Mouse (Mus musculus): ENCODE measurements around the gene Acaa1a. TPM values are rescaled to one million over a fixed set of nuclear protein-coding genes. Genes with fewer than 3 reads are reported as not detected.
"Not testable (repeated sequence)": the region's sequence is repeated elsewhere in the genome, so short reads cannot be mapped to it uniquely, and the experiment has no call there.

Acaa1a gene
- polyA plus RNA-seq, 1 experiment from 2014 or later = 111 TPM

GRCm38 (mm10) chr9:119363229-119363628 is 23.8 kb downstream of the Acaa1a start:
- Histone ChIP-seq H3K36me3 (no peaks in the 10 kb centered on the region), H3K4me2 (replicated peaks) (no peak overlapping the region), H3K4me3 (no peak overlapping the region), H3K9ac (replicated peaks) (no peak overlapping the region), H3K27me3 (no peaks in the 10 kb centered on the region), H3K9me3 (no peaks in the 10 kb centered on the region), H3K27ac (replicated peaks) (no peak overlapping the region), H3K4me1 (no peaks in the 10 kb centered on the region)
- no peak for ATAC-seq (replicated peaks)
- 94% methylated on average over 12 of the region's 12 CpGs for WGBS

DNA sequence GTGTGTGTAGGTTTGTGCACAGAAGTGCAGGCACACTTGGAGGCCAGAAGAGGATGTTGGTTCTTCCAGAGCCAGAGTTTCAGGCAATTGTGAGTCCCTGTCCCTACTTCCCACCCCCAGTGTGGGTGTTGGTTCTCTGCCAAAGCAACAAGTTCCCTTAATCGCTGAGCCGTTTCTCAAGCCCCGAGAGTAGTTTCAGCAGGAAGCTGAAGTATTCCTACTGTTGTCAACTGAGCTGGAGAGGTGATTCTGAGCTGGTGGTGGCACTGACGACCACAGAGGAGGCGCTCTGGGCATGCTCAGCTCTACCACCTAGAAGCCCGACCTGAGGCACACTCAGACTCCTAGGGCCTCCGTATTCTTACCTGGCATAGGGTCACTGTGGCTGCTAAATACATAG is 25.8 kb downstream of the Acaa1a start, which contains the start of gene Slc22a14:
Gene Slc22a14 (minus strand): TSS at position 270 of the 400 bp plus-strand sequence.
- H3K9ac ChIP-seq (replicated peaks) = no peak within 1 kb of the TSS
- no peak within 1 kb of the TSS for H3K4me2 ChIP-seq (replicated peaks)
- 75% methylated on average over 7 of the region's 7 CpGs for WGBS
- no peaks in the 10 kb centered on the region for H3K27me3 ChIP-seq
- no peaks in the 10 kb centered on the region for H3K9me3 ChIP-seq
- no peak within 1 kb of the TSS for H3K4me3 ChIP-seq
- H3K4me1 ChIP-seq = no peaks in the 10 kb centered on the region
- no peak for ATAC-seq (replicated peaks)
- H3K36me3 ChIP-seq = no peaks in the 10 kb centered on the region
- H3K27ac ChIP-seq (replicated peaks) = no peak within 1 kb of the TSS

- H3K9me3 ChIP-seq = no peaks in the 10 kb centered on the region
- H3K4me1 ChIP-seq = no peaks in the 10 kb centered on the region
- H3K27ac ChIP-seq (replicated peaks) = no peak overlapping the region
- H3K27me3 ChIP-seq = no peaks in the 10 kb centered on the region
- ATAC-seq (replicated peaks) = no peak
- 96% methylated on average over 3 of the region's 3 CpGs for WGBS
- H3K9ac ChIP-seq (replicated peaks) = no peak overlapping the region
- H3K4me2 ChIP-seq (replicated peaks) = no peak overlapping the region
- no peak overlapping the region for H3K4me3 ChIP-seq
- no peaks in the 10 kb centered on the region for H3K36me3 ChIP-seq
Measured at GRCm38 (mm10) chr9:119368367-119368766, 28.9 kb downstream of the Acaa1a start.

DNA sequence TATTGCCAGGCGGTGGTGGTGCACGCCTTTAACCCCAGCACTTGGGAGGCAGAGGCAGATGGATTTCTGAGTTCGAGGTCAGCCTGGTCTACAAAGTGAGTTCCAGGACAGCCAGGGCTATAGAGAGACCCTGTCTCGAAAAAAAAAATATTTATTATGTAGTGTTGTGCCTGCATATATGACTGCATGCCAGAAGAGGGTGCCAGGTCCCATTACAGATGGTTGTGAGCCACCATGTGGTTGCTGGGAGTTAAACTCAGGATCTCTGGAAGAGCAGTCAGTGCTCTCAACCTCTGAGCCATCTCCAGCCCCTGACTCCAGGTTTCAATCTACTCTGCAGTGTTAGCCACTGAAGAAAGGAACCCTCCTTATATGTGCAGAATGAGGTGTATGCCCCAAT is 31.3 kb downstream of the Acaa1a start:
- 88% methylated on average over 4 of the region's 4 CpGs for WGBS
- H3K27ac ChIP-seq (replicated peaks); H3K4me1 ChIP-seq; H3K9ac ChIP-seq (replicated peaks); H3K9me3 ChIP-seq; H3K4me2 ChIP-seq (replicated peaks); H3K36me3 ChIP-seq; ATAC-seq (replicated peaks); H3K4me3 ChIP-seq; H3K27me3 ChIP-seq: not testable (repeated sequence)

DNA sequence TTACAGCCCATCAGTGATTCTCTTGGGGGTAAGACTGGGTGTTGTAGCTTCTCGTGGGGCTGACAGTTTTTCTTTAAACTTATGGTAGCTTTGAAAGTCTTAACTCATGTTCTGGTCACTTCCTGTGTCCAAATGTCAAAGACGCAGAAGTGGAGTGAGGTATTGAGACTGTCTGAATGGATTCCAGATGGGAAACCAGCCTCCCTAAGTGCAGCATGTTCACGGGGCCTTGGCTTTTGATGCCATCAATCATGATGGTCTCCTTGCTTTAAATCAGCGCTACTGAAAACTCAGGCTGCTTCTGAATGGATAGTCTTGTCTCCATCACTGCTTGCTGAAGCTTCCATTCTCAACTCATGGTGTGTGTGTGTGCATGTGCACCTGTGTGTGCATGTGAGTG is 31.8 kb downstream of the Acaa1a start:
- no peaks in the 10 kb centered on the region for H3K36me3 ChIP-seq
- H3K4me3 ChIP-seq = no peak overlapping the region
- ATAC-seq (replicated peaks) = no peak
- no peak overlapping the region for H3K9ac ChIP-seq (replicated peaks)
- no peaks in the 10 kb centered on the region for H3K4me1 ChIP-seq
- no peaks in the 10 kb centered on the region for H3K9me3 ChIP-seq
- H3K27me3 ChIP-seq = no peaks in the 10 kb centered on the region
- 87% methylated on average over 4 of the region's 4 CpGs for WGBS
- no peak overlapping the region for H3K4me2 ChIP-seq (replicated peaks)
- H3K27ac ChIP-seq (replicated peaks) = no peak overlapping the region

DNA sequence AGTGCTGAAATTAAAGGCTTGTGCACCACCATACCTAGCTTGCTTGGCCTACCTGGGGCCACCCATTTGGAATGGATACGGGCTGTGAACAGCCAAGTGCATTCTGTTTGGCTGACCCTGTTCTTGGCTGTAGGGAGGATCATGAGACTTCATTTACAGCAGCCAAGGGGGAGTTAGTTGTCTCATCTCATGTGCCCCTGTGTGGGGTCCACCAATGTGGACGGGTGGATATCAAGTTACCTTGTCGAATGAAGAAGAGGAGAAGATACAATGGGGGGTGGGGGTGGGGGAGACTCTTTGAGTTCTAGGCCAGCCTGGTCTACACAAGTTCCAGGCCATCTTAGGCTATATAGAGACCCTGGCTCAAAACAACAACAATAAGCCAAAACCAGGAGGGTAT is 35.5 kb downstream of the Acaa1a start:
- Histone ChIP-seq H3K27ac (replicated peaks) (no peak overlapping the region), H3K9ac (replicated peaks) (no peak overlapping the region), H3K36me3 (no peaks in the 10 kb centered on the region; the same call in 1 of the 2 replicates), H3K4me3 (no peak overlapping the region), H3K9me3 (no peaks in the 10 kb centered on the region), H3K4me1 (no peaks in the 10 kb centered on the region), H3K4me2 (replicated peaks) (no peak overlapping the region), H3K27me3 (no peaks in the 10 kb centered on the region)
- ATAC-seq (replicated peaks) = no peak
- 78% methylated on average over 3 of the region's 3 CpGs for WGBS

DNA sequence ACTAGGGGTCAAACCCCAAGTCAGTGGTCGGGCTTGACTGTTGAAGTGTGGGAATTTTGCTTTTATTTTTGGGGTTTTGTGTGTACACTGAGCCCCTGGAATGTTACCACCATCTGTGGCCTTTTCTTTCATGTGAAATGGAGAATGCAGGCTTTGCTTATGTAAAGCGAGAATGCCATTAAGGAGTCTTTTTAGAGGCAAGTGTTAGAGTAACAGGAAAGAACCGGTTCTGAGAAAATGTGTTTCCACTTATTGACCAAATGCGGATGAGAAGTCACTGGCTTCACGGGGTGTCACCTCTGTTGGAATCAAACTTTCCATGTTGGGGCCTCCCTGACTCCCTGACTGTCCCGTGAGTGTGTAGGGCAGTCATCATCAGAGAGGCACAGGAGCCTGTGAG is 36.1 kb downstream of the Acaa1a start:
- ATAC-seq (replicated peaks) = no peak
- Histone ChIP-seq H3K4me3 (no peak overlapping the region), H3K27me3 (no peaks in the 10 kb centered on the region), H3K9ac (replicated peaks) (no peak overlapping the region), H3K4me2 (replicated peaks) (no peak overlapping the region), H3K9me3 (no peaks in the 10 kb centered on the region), H3K27ac (replicated peaks) (no peak overlapping the region), H3K4me1 (no peaks in the 10 kb centered on the region), H3K36me3 (no peaks in the 10 kb centered on the region; the same call in 1 of the 2 replicates)
- WGBS = 81% methylated on average over 6 of the region's 6 CpGs

- Histone ChIP-seq H3K27me3 (no peaks in the 10 kb centered on the region), H3K4me3 (no peak overlapping the region), H3K36me3 (no peaks in the 10 kb centered on the region; the same call in 1 of the 2 replicates), H3K9me3 (no peaks in the 10 kb centered on the region), H3K9ac (replicated peaks) (no peak overlapping the region), H3K4me2 (replicated peaks) (no peak overlapping the region), H3K4me1 (no peaks in the 10 kb centered on the region), H3K27ac (replicated peaks) (no peak overlapping the region)
- WGBS = 87% methylated on average over 4 of the region's 4 CpGs
- no peak for ATAC-seq (replicated peaks)
Measured at GRCm38 (mm10) chr9:119378231-119378630, 38.8 kb downstream of the Acaa1a start.

GRCm38 (mm10) chr9:119382603-119383002 is 43.1 kb downstream of the Acaa1a start:
- H3K9me3 ChIP-seq = no peaks in the 10 kb centered on the region
- no peak overlapping the region for H3K9ac ChIP-seq (replicated peaks)
- H3K4me2 ChIP-seq (replicated peaks) = no peak overlapping the region
- H3K27me3 ChIP-seq = no peaks in the 10 kb centered on the region
- H3K27ac ChIP-seq (replicated peaks) = no peak overlapping the region
- no peaks in the 10 kb centered on the region for H3K4me1 ChIP-seq
- no peak for ATAC-seq (replicated peaks)
- H3K4me3 ChIP-seq = no peak overlapping the region
- WGBS = 69% methylated on average over 6 of the region's 6 CpGs
- no peaks in the 10 kb centered on the region; the same call in 1 of the 2 replicates for H3K36me3 ChIP-seq

- no peak overlapping the region for H3K4me3 ChIP-seq
- H3K4me2 ChIP-seq (replicated peaks) = no peak overlapping the region
- H3K9ac ChIP-seq (replicated peaks) = no peak overlapping the region
- H3K9me3 ChIP-seq = no peaks in the 10 kb centered on the region
- no peaks in the 10 kb centered on the region for H3K4me1 ChIP-seq
- no peaks in the 10 kb centered on the region for H3K27me3 ChIP-seq
- no peak for ATAC-seq (replicated peaks)
- 61% methylated on average over 5 of the region's 5 CpGs for WGBS
- no peak overlapping the region for H3K27ac ChIP-seq (replicated peaks)
- no peaks in the 10 kb centered on the region for H3K36me3 ChIP-seq
Measured at GRCm38 (mm10) chr9:119388956-119389355, 49.5 kb downstream of the Acaa1a start.

DNA sequence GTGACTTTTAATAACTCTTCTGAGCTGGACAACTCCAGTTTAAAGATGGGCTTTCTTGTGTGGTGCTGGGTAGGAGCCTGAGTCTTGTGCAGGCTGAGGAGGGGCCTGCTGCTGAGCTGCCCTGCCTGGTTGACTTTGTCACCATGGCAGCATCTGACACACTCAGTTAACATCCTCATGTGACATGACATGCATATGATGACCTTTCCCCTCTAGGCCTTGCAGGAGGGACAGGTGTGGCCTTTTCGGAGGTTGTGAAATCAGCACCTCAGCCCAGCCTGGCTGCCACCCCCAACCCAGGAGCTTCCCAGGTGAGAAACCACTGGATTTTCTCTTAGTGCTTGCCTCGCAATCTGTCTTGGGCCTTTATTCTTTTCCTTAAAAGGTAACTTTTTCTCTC is 50.7 kb downstream of the Acaa1a start:
- Histone ChIP-seq H3K36me3 (no peaks in the 10 kb centered on the region), H3K9me3 (no peaks in the 10 kb centered on the region), H3K4me1 (no peaks in the 10 kb centered on the region), H3K27me3 (no peaks in the 10 kb centered on the region), H3K27ac (replicated peaks) (no peak overlapping the region), H3K4me3 (no peak overlapping the region), H3K4me2 (replicated peaks) (no peak overlapping the region), H3K9ac (replicated peaks) (no peak overlapping the region)
- 95% methylated on average over 2 of the region's 2 CpGs for WGBS
- ATAC-seq (replicated peaks) = no peak

DNA sequence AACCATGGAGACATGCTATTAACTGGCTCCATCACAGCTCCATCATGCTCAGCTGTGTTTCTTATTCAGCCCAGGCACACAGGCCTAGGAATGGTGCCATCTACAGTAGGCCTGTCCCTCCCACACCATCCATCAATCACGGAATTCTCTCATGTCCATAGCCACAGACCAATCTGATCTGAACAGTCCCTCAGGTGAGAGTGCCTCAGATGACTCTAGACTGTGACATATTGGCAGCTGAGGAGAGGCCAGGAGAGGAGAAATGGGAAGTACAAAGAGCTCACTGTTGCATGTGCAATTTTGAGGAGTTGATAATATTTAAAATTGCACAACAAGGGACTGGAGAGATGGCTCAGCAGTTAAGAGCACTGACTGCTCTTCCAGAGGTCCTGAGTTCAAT is 55.3 kb downstream of the Acaa1a start:
- H3K27ac ChIP-seq (replicated peaks) = no peak overlapping the region
- ATAC-seq (replicated peaks) = no peak
- H3K9me3 ChIP-seq = no peaks in the 10 kb centered on the region
- H3K9ac ChIP-seq (replicated peaks) = no peak overlapping the region
- WGBS = 89% methylated on average over 1 of the region's 1 CpGs
- H3K4me1 ChIP-seq = no peaks in the 10 kb centered on the region
- H3K4me3 ChIP-seq = no peak overlapping the region
- H3K4me2 ChIP-seq (replicated peaks) = no peak overlapping the region
- no peaks in the 10 kb centered on the region for H3K36me3 ChIP-seq
- H3K27me3 ChIP-seq = no peaks in the 10 kb centered on the region

All from forebrain, embryonic 15.5 days (tissue).